Mouse (Mus musculus) lung, embryonic 14.5 days (tissue): ENCODE data around the gene Capn8. TPM values are rescaled to one million over a fixed set of nuclear protein-coding genes. Genes with fewer than 3 reads are reported as not detected.
A peak's percentile ranks its signal among the peaks of the same experiment; 100 is the strongest.

Experiments used
- ATAC-seq: fragments of 200-750 bp; cut with Nextera tagmentation; 2 replicates; pipeline ENCODE4 v1.8.0; 2017; ENCODE audit warnings: mild to moderate bottlenecking, moderate TSS enrichment, moderate library complexity; ENCODE audit not compliant: insufficient read depth
- DNase-seq: peaks from one replicate; pipeline ENCODE4 v3.0.0-alpha.2; 2015
- H3K27ac ChIP-seq: fragments of 300-500 bp; sonication (generic); 2 replicates; pipeline ENCODE4 v1.5.1; 2014; ENCODE audit warnings: low read depth, mild to moderate bottlenecking, moderate library complexity
- H3K27me3 ChIP-seq: fragments of 300-500 bp; sonication (generic); 2 replicates; pipeline ENCODE4 v1.6.1; 2014; ENCODE audit warnings: low read length, control low read depth; ENCODE audit not compliant: insufficient read depth
- H3K36me3 ChIP-seq: fragments of 300-500 bp; sonication (generic); 2 replicates; pipeline ENCODE4 v1.6.1; 2014; ENCODE audit warnings: control low read depth; ENCODE audit not compliant: insufficient read depth
- H3K4me1 ChIP-seq: fragments of 300-500 bp; sonication (generic); 2 replicates; pipeline ENCODE4 v1.6.1; 2014; ENCODE audit warnings: antibody characterized with exemption, control low read depth; ENCODE audit not compliant: insufficient read depth
- H3K4me2 ChIP-seq: fragments of 300-500 bp; sonication (generic); 2 replicates; pipeline ENCODE4 v1.6.1; 2014; ENCODE audit warnings: mild to moderate bottlenecking
- H3K4me3 ChIP-seq: fragments of 300-500 bp; sonication (generic); 2 replicates; pipeline ENCODE4 v1.5.1; 2014; ENCODE audit warnings: low read depth, low read length
- H3K9ac ChIP-seq: fragments of 300-500 bp; sonication (generic); 2 replicates; pipeline ENCODE4 v1.6.1; 2014
- H3K9me3 ChIP-seq: fragments of 300-500 bp; sonication (generic); 2 replicates; pipeline ENCODE4 v1.6.1; 2016; ENCODE audit warnings: low read depth, low read length, control low read depth
- CTCF ChIP-seq: IDR thresholded peaks from 2 replicates; pipeline ENCODE4 v1.5.1; 2016; ENCODE audit warnings: antibody characterized with exemption, low read depth
- WGBS: fragments of 180-500 bp; shearing (Covaris S2); extraction: QIAGEN DNeasy Blood & Tissue Kit; methylation state at CpG from one replicate; pipeline ENCODE4 v1.1.7; 2014; 5-methylcytosine and 5-hydroxymethylcytosine counted together
- polyA plus RNA-seq: library from polyadenylated mRNA; unstranded; fragments of >200 nt; fragmentation: Nextera tagmentation; extraction: Ambion mirVana; gene quantifications from 2 replicates; pipeline ENCODE4 v1.2.1, GENCODE M21; 2014

Capn8 gene
- polyA plus RNA-seq, 1 experiment from 2014 or later: not detected

GRCm38 (mm10) chr1:182520091-182520937 lies 44.5 kb upstream of the Capn8 start:
- TF ChIP-seq CTCF: peak; percentile 9; the same call in 1 of the 2 replicates
- Histone ChIP-seq H3K9me3 (no peaks in the 10 kb centered on the region), H3K9ac (no peak overlapping the region), H3K4me1 (peaks cover 18% of the 10 kb centered on the region), H3K4me2 (peak overlapping the region; percentile 21; the same call in 1 of the 2 replicates), H3K27ac (peak overlapping the region; percentile 78), H3K36me3 (no peaks in the 10 kb centered on the region), H3K4me3 (no peak overlapping the region), H3K27me3 (no peaks in the 10 kb centered on the region)
- DNase-seq: peak; percentile 84
- ATAC-seq: peak; percentile 61
- WGBS: 15% methylated on average over 14 of the region's 14 CpGs

- Histone ChIP-seq H3K27me3 (no peaks in the 10 kb centered on the region), H3K4me2 (no peak overlapping the region), H3K36me3 (no peaks in the 10 kb centered on the region), H3K4me3 (no peak overlapping the region), H3K9me3 (no peaks in the 10 kb centered on the region), H3K9ac (no peak overlapping the region), H3K4me1 (peaks cover 13% of the 10 kb centered on the region), H3K27ac (peak overlapping the region; percentile 78; the same call in 1 of the 2 replicates)
- DNase-seq: no peak
- no peak for ATAC-seq
- 64% methylated on average over 8 of the region's 8 CpGs for WGBS
- no peak for TF ChIP-seq CTCF
These were observed 43.8 kb upstream of the Capn8 start for GRCm38 (mm10) chr1:182520938-182521500.

DNA sequence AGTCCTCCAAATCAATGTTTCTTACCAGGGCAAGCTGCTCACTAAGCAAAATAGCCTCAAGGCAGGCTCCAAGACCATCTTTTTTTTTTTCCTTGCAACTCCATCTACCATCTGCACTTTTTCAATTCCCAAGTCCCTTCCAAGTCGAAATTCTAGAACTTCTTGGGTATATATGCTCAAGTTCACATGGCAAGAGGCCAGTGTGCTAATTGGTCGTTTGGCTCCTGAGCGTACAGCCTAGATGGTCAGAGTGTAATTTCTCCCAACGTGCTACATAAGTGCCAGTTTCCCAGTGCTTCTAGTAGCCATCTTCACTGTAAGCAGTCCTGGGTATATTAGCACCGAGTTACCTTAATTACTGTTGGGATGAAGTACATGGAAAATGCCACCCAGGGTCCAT lies 41.8 kb upstream of the Capn8 start:
- Histone ChIP-seq H3K4me3 (no peak overlapping the region), H3K27ac (no peak overlapping the region), H3K9me3 (no peaks in the 10 kb centered on the region), H3K4me2 (no peak overlapping the region), H3K36me3 (no peaks in the 10 kb centered on the region), H3K4me1 (peaks cover 10% of the 10 kb centered on the region), H3K27me3 (no peaks in the 10 kb centered on the region), H3K9ac (no peak overlapping the region)
- TF ChIP-seq CTCF: no peak
- ATAC-seq: no peak
- WGBS: 69% methylated on average over 5 of the region's 5 CpGs
- no peak for DNase-seq

- no peak for TF ChIP-seq CTCF
These were observed 41.1 kb upstream of the Capn8 start for GRCm38 (mm10) chr1:182523692-182524091.

GRCm38 (mm10) chr1:182525601-182526000 lies 39.2 kb upstream of the Capn8 start:
- no peak for DNase-seq
- 89% methylated on average over 3 of the region's 3 CpGs for WGBS
- Histone ChIP-seq H3K27me3 (no peaks in the 10 kb centered on the region), H3K36me3 (no peaks in the 10 kb centered on the region), H3K4me3 (no peak overlapping the region), H3K9me3 (no peaks in the 10 kb centered on the region), H3K27ac (no peak overlapping the region), H3K4me1 (no peaks in the 10 kb centered on the region), H3K9ac (no peak overlapping the region), H3K4me2 (no peak overlapping the region)
- ATAC-seq: no peak
- TF ChIP-seq CTCF: no peak

More at GRCm38 (mm10) chr1:182523692-182524091, 41.1 kb upstream of the Capn8 start:
- Histone ChIP-seq H3K9ac (no peak overlapping the region), H3K27ac (no peak overlapping the region), H3K9me3 (no peaks in the 10 kb centered on the region), H3K4me2 (no peak overlapping the region), H3K4me3 (no peak overlapping the region), H3K36me3 (no peaks in the 10 kb centered on the region), H3K4me1 (peaks cover 10% of the 10 kb centered on the region), H3K27me3 (no peaks in the 10 kb centered on the region)
- 77% methylated on average over 3 of the region's 3 CpGs for WGBS
- DNase-seq (no peak), ATAC-seq (no peak)

DNA sequence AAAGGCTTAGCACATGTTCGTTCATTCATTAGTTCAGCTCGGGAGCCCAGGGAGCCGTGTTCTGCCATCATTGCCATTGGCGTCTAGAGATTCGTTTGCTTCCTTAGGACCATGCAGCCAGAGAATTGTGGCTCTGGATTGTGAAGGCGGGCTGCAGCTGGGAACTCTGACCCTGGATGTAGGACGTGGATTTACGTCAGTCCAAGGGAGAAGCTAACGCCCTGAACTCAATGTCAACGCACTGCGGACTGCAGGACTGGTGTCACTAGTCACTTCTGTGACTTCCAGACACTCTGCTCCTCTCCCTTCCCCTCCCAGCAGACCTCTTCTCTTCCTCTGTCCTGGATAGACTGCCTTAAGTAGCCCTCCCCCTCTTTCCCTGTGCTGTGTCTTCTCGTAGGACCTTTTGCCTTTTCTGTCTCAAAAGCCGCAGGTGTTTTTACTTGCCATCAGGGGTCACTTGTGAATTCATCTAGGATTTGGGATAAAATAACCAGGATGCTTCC lies 37.5 kb upstream of the Capn8 start:
- TF ChIP-seq CTCF: no peak
- no peaks in the 10 kb centered on the region for H3K4me1 ChIP-seq
- H3K9me3 ChIP-seq: no peaks in the 10 kb centered on the region
- ATAC-seq (no peak), DNase-seq (no peak)
- H3K4me2 ChIP-seq: no peak overlapping the region
- no peaks in the 10 kb centered on the region for H3K27me3 ChIP-seq
- WGBS: 45% methylated on average over 13 of the region's 13 CpGs
- H3K36me3 ChIP-seq: no peaks in the 10 kb centered on the region
- no peak overlapping the region for H3K9ac ChIP-seq
- no peak overlapping the region for H3K4me3 ChIP-seq
- no peak overlapping the region for H3K27ac ChIP-seq
